Mouse (Mus musculus): Measurements from ENCODE around the gene Mrpl33. TPM values are rescaled to one million over a fixed set of nuclear protein-coding genes. Genes with fewer than 3 reads are reported as not detected.
"Not testable (repeated sequence)": the region's sequence is repeated elsewhere in the genome, so short reads cannot be mapped to it uniquely, and the experiment has no call there.

The Mrpl33 gene
- total RNA-seq, 2 experiments from 2014 or later, result 322 to 333 TPM

- DNase-seq, result no peak
These were observed 752 bp downstream of the Mrpl33 start for GRCm38 (mm10) chr5:31597430-31597944.

- DNase-seq, result no peak
These were observed 1.4 kb downstream of the Mrpl33 start for GRCm38 (mm10) chr5:31598121-31598520.

GRCm38 (mm10) chr5:31598579-31598978 lies 1.8 kb downstream of the Mrpl33 start:
- DNase-seq, result peak; percentile 38 to 52

GRCm38 (mm10) chr5:31599161-31599560 lies 2.4 kb downstream of the Mrpl33 start:
- DNase-seq, result no peak

GRCm38 (mm10) chr5:31601162-31601722 lies 4.5 kb downstream of the Mrpl33 start:
- no peak for DNase-seq

GRCm38 (mm10) chr5:31602377-31602776 lies 5.6 kb downstream of the Mrpl33 start:
- peak; percentile 81 to 94 for DNase-seq

- no peak for DNase-seq
These were observed 7.0 kb downstream of the Mrpl33 start for GRCm38 (mm10) chr5:31603766-31604165.

GRCm38 (mm10) chr5:31606151-31606550 lies 9.4 kb downstream of the Mrpl33 start:
- DNase-seq, result peak; percentile 67 to 79

GRCm38 (mm10) chr5:31610376-31611086 lies 13.8 kb downstream of the Mrpl33 start:
- no peak for DNase-seq

GRCm38 (mm10) chr5:31611186-31611585 lies 14.5 kb downstream of the Mrpl33 start:
- DNase-seq, result no peak

- DNase-seq, result peak; percentile 92
These were observed 17.1 kb downstream of the Mrpl33 start for GRCm38 (mm10) chr5:31613852-31614286.

GRCm38 (mm10) chr5:31614339-31615025 lies 17.7 kb downstream of the Mrpl33 start:
- DNase-seq, result no peak

GRCm38 (mm10) chr5:31620326-31620725 lies 23.6 kb downstream of the Mrpl33 start:
- DNase-seq, result no peak

GRCm38 (mm10) chr5:31627117-31627516 lies 30.4 kb downstream of the Mrpl33 start:
- DNase-seq, result peak; percentile 57 to 69

- DNase-seq, result no peak
These were observed 31.1 kb downstream of the Mrpl33 start for GRCm38 (mm10) chr5:31627562-31628526.

GRCm38 (mm10) chr5:31628555-31628954 lies 31.8 kb downstream of the Mrpl33 start:
- no peak for DNase-seq

GRCm38 (mm10) chr5:31630064-31630463 lies 33.3 kb downstream of the Mrpl33 start:
- peak; percentile 49 to 64 for DNase-seq

GRCm38 (mm10) chr5:31631169-31631568 lies 34.4 kb downstream of the Mrpl33 start:
- DNase-seq, result not testable (repeated sequence)

GRCm38 (mm10) chr5:31634161-31634560 lies 37.4 kb downstream of the Mrpl33 start:
- no peak for DNase-seq

GRCm38 (mm10) chr5:31634679-31635078 lies 37.9 kb downstream of the Mrpl33 start:
- DNase-seq, result no peak

- DNase-seq, result no peak
These were observed 40.0 kb downstream of the Mrpl33 start for GRCm38 (mm10) chr5:31636636-31637253.

Measured in heart, adult 18-20 months (tissue).